Mouse (Mus musculus): Measurements from ENCODE around the gene Dysf. TPM values are rescaled to one million over a fixed set of nuclear protein-coding genes. Genes with fewer than 3 reads are reported as not detected.
"Not testable (repeated sequence)": the region's sequence is repeated elsewhere in the genome, so short reads cannot be mapped to it uniquely, and the experiment has no call there.

Gene Dysf
- polyA plus RNA-seq, 1 experiment from 2014 or later, result 1.5 TPM

- Histone ChIP-seq H3K9me3 (no peaks in the 10 kb centered on the region), H3K9ac (replicated peaks) (peak overlapping the region; percentile 18), H3K27me3 (peaks cover 10% of the 10 kb centered on the region; the same call in 1 of the 2 replicates), H3K4me2 (replicated peaks) (peak overlapping the region; percentile 62), H3K36me3 (no peaks in the 10 kb centered on the region), H3K27ac (replicated peaks) (no peak overlapping the region), H3K4me3 (peak overlapping the region; percentile 35), H3K4me1 (peaks cover 9% of the 10 kb centered on the region)
- no peak for ATAC-seq (replicated peaks)
- WGBS, result 4% methylated on average over 28 of the region's 28 CpGs
These were observed 10.6 kb downstream of the Dysf start for GRCm38 (mm10) chr6:84018906-84019550.

- WGBS, result 84% methylated on average over 4 of the region's 4 CpGs
- H3K9me3 ChIP-seq, result no peaks in the 10 kb centered on the region
- no peak overlapping the region for H3K4me2 ChIP-seq (replicated peaks)
- no peak for ATAC-seq (replicated peaks)
- H3K4me1 ChIP-seq, result peaks cover 9% of the 10 kb centered on the region
- H3K36me3 ChIP-seq, result no peaks in the 10 kb centered on the region
- H3K4me3 ChIP-seq, result no peak overlapping the region
- H3K27me3 ChIP-seq, result peaks cover 10% of the 10 kb centered on the region; the same call in 1 of the 2 replicates
- no peak overlapping the region for H3K27ac ChIP-seq (replicated peaks)
- no peak overlapping the region for H3K9ac ChIP-seq (replicated peaks)
These were observed 11.6 kb downstream of the Dysf start for GRCm38 (mm10) chr6:84020002-84020401.

- no peak overlapping the region for H3K9ac ChIP-seq (replicated peaks)
- H3K9me3 ChIP-seq, result no peaks in the 10 kb centered on the region
- 85% methylated on average over 3 of the region's 3 CpGs for WGBS
- peaks cover 10% of the 10 kb centered on the region; the same call in 1 of the 2 replicates for H3K27me3 ChIP-seq
- no peak for ATAC-seq (replicated peaks)
- no peak overlapping the region for H3K27ac ChIP-seq (replicated peaks)
- no peak overlapping the region for H3K4me3 ChIP-seq
- peaks cover 9% of the 10 kb centered on the region for H3K4me1 ChIP-seq
- H3K4me2 ChIP-seq (replicated peaks), result no peak overlapping the region
- H3K36me3 ChIP-seq, result no peaks in the 10 kb centered on the region
These were observed 13.6 kb downstream of the Dysf start for GRCm38 (mm10) chr6:84021990-84022389.

GRCm38 (mm10) chr6:84025636-84026035, 17.2 kb downstream of the Dysf start:
- Histone ChIP-seq H3K36me3 (no peaks in the 10 kb centered on the region), H3K9ac (replicated peaks) (no peak overlapping the region), H3K27me3 (no peaks in the 10 kb centered on the region), H3K4me1 (no peaks in the 10 kb centered on the region), H3K4me2 (replicated peaks) (no peak overlapping the region), H3K9me3 (no peaks in the 10 kb centered on the region), H3K27ac (replicated peaks) (no peak overlapping the region), H3K4me3 (no peak overlapping the region)
- no peak for ATAC-seq (replicated peaks)
- 82% methylated on average over 3 of the region's 3 CpGs for WGBS

GRCm38 (mm10) chr6:84028791-84029190, 20.4 kb downstream of the Dysf start:
- Histone ChIP-seq H3K9ac (replicated peaks) (no peak overlapping the region), H3K27me3 (no peaks in the 10 kb centered on the region), H3K9me3 (no peaks in the 10 kb centered on the region)

GRCm38 (mm10) chr6:84029775-84030174, 21.4 kb downstream of the Dysf start:
- ATAC-seq (replicated peaks), result no peak

More at GRCm38 (mm10) chr6:84028791-84029190, 20.4 kb downstream of the Dysf start:
- Histone ChIP-seq H3K36me3 (no peaks in the 10 kb centered on the region), H3K4me3 (no peak overlapping the region), H3K27ac (replicated peaks) (no peak overlapping the region), H3K4me1 (no peaks in the 10 kb centered on the region), H3K4me2 (replicated peaks) (no peak overlapping the region)
- ATAC-seq (replicated peaks), result no peak

GRCm38 (mm10) chr6:84032516-84032915, 24.1 kb downstream of the Dysf start:
- not testable (repeated sequence) for H3K9ac ChIP-seq (replicated peaks); H3K4me3 ChIP-seq; H3K4me2 ChIP-seq (replicated peaks); H3K27me3 ChIP-seq; ATAC-seq (replicated peaks); H3K36me3 ChIP-seq; H3K4me1 ChIP-seq; H3K27ac ChIP-seq (replicated peaks); H3K9me3 ChIP-seq
- WGBS, result 71% methylated on average over 5 of the region's 5 CpGs

More at GRCm38 (mm10) chr6:84029775-84030174, 21.4 kb downstream of the Dysf start:
- WGBS, result 94% methylated on average over 7 of the region's 7 CpGs
- H3K9ac ChIP-seq (replicated peaks), result no peak overlapping the region
- no peaks in the 10 kb centered on the region for H3K36me3 ChIP-seq
- no peaks in the 10 kb centered on the region for H3K4me1 ChIP-seq
- H3K4me2 ChIP-seq (replicated peaks), result no peak overlapping the region
- no peaks in the 10 kb centered on the region for H3K27me3 ChIP-seq
- no peak overlapping the region for H3K4me3 ChIP-seq
- no peak overlapping the region for H3K27ac ChIP-seq (replicated peaks)
- no peaks in the 10 kb centered on the region for H3K9me3 ChIP-seq

GRCm38 (mm10) chr6:84043251-84043940, 35.0 kb downstream of the Dysf start:
- no peak overlapping the region for H3K4me3 ChIP-seq
- H3K27ac ChIP-seq (replicated peaks), result no peak overlapping the region
- H3K4me1 ChIP-seq, result no peaks in the 10 kb centered on the region
- ATAC-seq (replicated peaks), result no peak
- no peak overlapping the region for H3K9ac ChIP-seq (replicated peaks)
- H3K36me3 ChIP-seq, result no peaks in the 10 kb centered on the region
- H3K4me2 ChIP-seq (replicated peaks), result no peak overlapping the region
- WGBS, result 78% methylated on average over 6 of the region's 6 CpGs
- H3K9me3 ChIP-seq, result no peaks in the 10 kb centered on the region
- H3K27me3 ChIP-seq, result no peaks in the 10 kb centered on the region

- Histone ChIP-seq H3K4me3 (no peak overlapping the region), H3K9me3 (no peaks in the 10 kb centered on the region), H3K27ac (replicated peaks) (no peak overlapping the region), H3K4me2 (replicated peaks) (no peak overlapping the region), H3K9ac (replicated peaks) (no peak overlapping the region), H3K36me3 (no peaks in the 10 kb centered on the region), H3K27me3 (no peaks in the 10 kb centered on the region), H3K4me1 (no peaks in the 10 kb centered on the region)
- ATAC-seq (replicated peaks), result no peak
- 85% methylated on average over 3 of the region's 3 CpGs for WGBS
These were observed 36.3 kb downstream of the Dysf start for GRCm38 (mm10) chr6:84044679-84045078.

- WGBS, result 82% methylated on average over 2 of the region's 2 CpGs
- H3K27me3 ChIP-seq, result no peaks in the 10 kb centered on the region
- H3K27ac ChIP-seq (replicated peaks), result no peak overlapping the region
- H3K36me3 ChIP-seq, result no peaks in the 10 kb centered on the region
- ATAC-seq (replicated peaks), result no peak
- H3K4me3 ChIP-seq, result no peak overlapping the region
- H3K4me2 ChIP-seq (replicated peaks), result no peak overlapping the region
- H3K4me1 ChIP-seq, result no peaks in the 10 kb centered on the region
- no peaks in the 10 kb centered on the region for H3K9me3 ChIP-seq
- H3K9ac ChIP-seq (replicated peaks), result no peak overlapping the region
These were observed 40.5 kb downstream of the Dysf start for GRCm38 (mm10) chr6:84048856-84049255.

- H3K4me2 ChIP-seq (replicated peaks), result no peak overlapping the region
- H3K36me3 ChIP-seq, result no peaks in the 10 kb centered on the region
- H3K9ac ChIP-seq (replicated peaks), result no peak overlapping the region
- no peaks in the 10 kb centered on the region for H3K27me3 ChIP-seq
- H3K4me1 ChIP-seq, result no peaks in the 10 kb centered on the region
- no peaks in the 10 kb centered on the region for H3K9me3 ChIP-seq
- 92% methylated on average over 4 of the region's 4 CpGs for WGBS
- H3K4me3 ChIP-seq, result no peak overlapping the region
- H3K27ac ChIP-seq (replicated peaks), result no peak overlapping the region
- no peak for ATAC-seq (replicated peaks)
These were observed 41.8 kb downstream of the Dysf start for GRCm38 (mm10) chr6:84050238-84050637.

- no peaks in the 10 kb centered on the region for H3K27me3 ChIP-seq
- 60% methylated on average over 6 of the region's 6 CpGs for WGBS
- no peaks in the 10 kb centered on the region for H3K4me1 ChIP-seq
- ATAC-seq (replicated peaks), result no peak
- no peak overlapping the region for H3K27ac ChIP-seq (replicated peaks)
- H3K9me3 ChIP-seq, result no peaks in the 10 kb centered on the region
- H3K9ac ChIP-seq (replicated peaks), result no peak overlapping the region
- no peaks in the 10 kb centered on the region for H3K36me3 ChIP-seq
- H3K4me2 ChIP-seq (replicated peaks), result no peak overlapping the region
- no peak overlapping the region for H3K4me3 ChIP-seq
These were observed 42.6 kb downstream of the Dysf start for GRCm38 (mm10) chr6:84051032-84051431.

Measured in forebrain, embryonic 15.5 days (tissue).